Mouse (Mus musculus) thymus, adult 2 months (tissue): ENCODE data around the gene Abca6.

Experiments
- CTCF ChIP-seq: fragments of 200-500 bp; IDR thresholded peaks from 2 replicates; pipeline ENCODE4 v1.5.1; 2012; ENCODE audit warnings: mild to moderate bottlenecking, control low read depth, low read length, moderate library complexity, borderline replicate concordance; ENCODE audit not compliant: control insufficient read depth, poor library complexity, insufficient read depth; ENCODE audit errors: extremely low read depth
- POLR2A ChIP-seq: fragments of 200-500 bp; IDR thresholded peaks from 2 replicates; pipeline ENCODE4 v1.6.1; 2012; ENCODE audit warnings: mild to moderate bottlenecking, low read length, control low read depth, moderate library complexity; ENCODE audit not compliant: control insufficient read depth, poor library complexity, insufficient read depth; ENCODE audit errors: extremely low read depth

DNA sequence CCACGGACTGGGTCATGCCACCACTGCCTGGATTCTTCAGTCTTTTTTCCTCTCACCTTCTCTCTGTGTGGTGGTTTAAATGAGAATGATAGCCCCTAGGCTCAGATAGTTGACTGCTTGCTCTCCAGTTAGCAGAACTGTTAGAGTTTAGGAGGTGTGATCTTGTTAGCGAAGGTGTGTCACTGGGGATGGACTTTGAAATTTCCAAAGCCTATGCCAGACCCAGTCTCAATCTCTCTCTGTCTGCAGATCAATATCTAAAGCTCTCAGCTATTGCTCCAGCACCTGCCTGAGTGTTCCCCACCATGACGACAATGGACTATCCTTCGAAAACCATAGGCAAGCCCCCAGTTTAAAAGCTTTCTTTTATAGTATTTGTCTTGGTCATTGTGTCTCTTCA, 5.5 kb upstream of the Abca6 start:
- TF ChIP-seq POLR2A (no peak), CTCF (no peak)
